Mouse (Mus musculus) lung, embryonic 15.5 days (tissue): ENCODE results near the gene Gatad1. TPM values are rescaled to one million over a fixed set of nuclear protein-coding genes. Genes with fewer than 3 reads are reported as not detected.

Experiments used
- ATAC-seq: fragments of 200-750 bp; cut with Nextera tagmentation; 2 replicates; pipeline ENCODE4 v1.8.0; 2017; ENCODE audit warnings: moderate number of reproducible peaks, borderline replicate concordance; ENCODE audit not compliant: low FRiP score, low TSS enrichment; ENCODE audit errors: extremely low read depth
- H3K27ac ChIP-seq: fragments of 300-500 bp; sonication (generic); 2 replicates; pipeline ENCODE4 v1.5.1; 2015; ENCODE audit warnings: moderate library complexity, mild to moderate bottlenecking, inconsistent platforms
- H3K27me3 ChIP-seq: fragments of 300-500 bp; sonication (generic); 2 replicates; pipeline ENCODE4 v1.6.1; 2015; ENCODE audit warnings: inconsistent platforms
- H3K36me3 ChIP-seq: fragments of 300-500 bp; sonication (generic); 2 replicates; pipeline ENCODE4 v1.6.1; 2015; ENCODE audit warnings: inconsistent platforms
- H3K4me1 ChIP-seq: fragments of 300-500 bp; sonication (generic); 2 replicates; pipeline ENCODE4 v1.6.1; 2015; ENCODE audit warnings: inconsistent platforms
- H3K4me2 ChIP-seq: fragments of 300-500 bp; sonication (generic); 2 replicates; pipeline ENCODE4 v1.6.1; 2015; ENCODE audit warnings: inconsistent platforms, mild to moderate bottlenecking, moderate library complexity
- H3K4me3 ChIP-seq: fragments of 300-500 bp; sonication (generic); 2 replicates; pipeline ENCODE4 v1.5.1; 2015; ENCODE audit warnings: mild to moderate bottlenecking, inconsistent platforms
- H3K9ac ChIP-seq: fragments of 300-500 bp; sonication (generic); 2 replicates; pipeline ENCODE4 v1.6.1; 2015; ENCODE audit warnings: inconsistent platforms
- H3K9me3 ChIP-seq: fragments of 300-500 bp; sonication (generic); 2 replicates; pipeline ENCODE4 v1.6.1; 2016; ENCODE audit warnings: inconsistent platforms
- WGBS: fragments of 180-500 bp; shearing (Covaris S2); methylation state at CpG from one replicate; pipeline ENCODE4 v1.1.7; 2015; 5-methylcytosine and 5-hydroxymethylcytosine counted together
- microRNA-seq: library from miRNA; unstranded; fragments of <30 nt; microRNA quantifications from one replicate; pipeline ENCODE4, GENCODE M21; 2016
- polyA plus RNA-seq: library from polyadenylated mRNA; unstranded; fragments of >200 nt; fragmentation: Nextera tagmentation; extraction: Ambion mirVana; gene quantifications from 2 replicates; pipeline ENCODE4 v1.2.1, GENCODE M21; 2015

Gatad1 gene
- polyA plus RNA-seq, 1 experiment from 2014 or later, result 65.9 TPM

GRCm38 (mm10) chr5:3596399-3596766 is 60.6 kb downstream of the Gatad1 start, which contains the start of gene Rbm48:
Gene Rbm48 (minus strand): TSS chr5:3596585.
- H3K4me3 ChIP-seq, result peak within 1 kb of the TSS; percentile 86
- ATAC-seq, result peak; percentile 83
- WGBS, result under 1% methylated on average over 31 of the region's 31 CpGs
- peaks cover 14% of the 10 kb centered on the region for H3K36me3 ChIP-seq
- H3K9me3 ChIP-seq, result no peaks in the 10 kb centered on the region
- peak within 1 kb of the TSS; percentile 74 for H3K27ac ChIP-seq
- H3K27me3 ChIP-seq, result no peaks in the 10 kb centered on the region
- H3K4me1 ChIP-seq, result peaks cover 13% of the 10 kb centered on the region
- H3K4me2 ChIP-seq, result peak within 1 kb of the TSS; percentile 73
- peak within 1 kb of the TSS; percentile 68 for H3K9ac ChIP-seq

GRCm38 (mm10) chr5:3595693-3596398 is 61.1 kb downstream of the Gatad1 start, which contains the start of gene Pex1:
Gene Pex1 (plus strand): TSS chr5:3596066.
- under 1% methylated on average over 50 of the region's 50 CpGs for WGBS
- H3K27ac ChIP-seq, result peak within 1 kb of the TSS; percentile 74
- peak within 1 kb of the TSS; percentile 86 for H3K4me3 ChIP-seq
- H3K4me2 ChIP-seq, result peak within 1 kb of the TSS; percentile 73
- H3K4me1 ChIP-seq, result peaks cover 13% of the 10 kb centered on the region
- peak; percentile 99 for ATAC-seq
- H3K9me3 ChIP-seq, result no peaks in the 10 kb centered on the region
- H3K36me3 ChIP-seq, result peaks cover 19% of the 10 kb centered on the region
- H3K27me3 ChIP-seq, result no peaks in the 10 kb centered on the region
- H3K9ac ChIP-seq, result peak within 1 kb of the TSS; percentile 68

Small RNA genes lying within 50 kb of the gene (microRNA-seq; reads per million reads assigned to microRNA genes)
- gene Gm22926, result not detected
- gene Gm26238, result not detected

Other genes starting within 250 kb of the Gatad1 start
- 26.7 and 27.5 TPM in 2 replicates for gene Fam133b, start 113.4 kb downstream of the Gatad1 start, polyA plus RNA-seq
- 2.0 and 2.1 TPM in 2 replicates for gene 1700109H08Rik, start 85.6 kb downstream of the Gatad1 start, polyA plus RNA-seq
- 13.5 and 14.0 TPM in 2 replicates for gene Pex1, start 61.1 kb downstream of the Gatad1 start, polyA plus RNA-seq
- gene Rbm48, start 60.6 kb downstream of the Gatad1 start, polyA plus RNA-seq, result 12.4 and 13.9 TPM in 2 replicates
- gene Tmbim7, start 6.0 kb downstream of the Gatad1 start, polyA plus RNA-seq, result not detected in 2 replicates
- 9.0 and 9.9 TPM in 2 replicates for gene Ankib1, start 145.7 kb upstream of the Gatad1 start, polyA plus RNA-seq
- 41.0 and 44.0 TPM in 2 replicates for gene Krit1, start 146.0 kb upstream of the Gatad1 start, polyA plus RNA-seq
- 0.06 TPM in 1 of 2 replicates, not detected in the other for gene Lrrd1, start 188.0 kb upstream of the Gatad1 start, polyA plus RNA-seq
- 7.6 and 8.1 TPM in 2 replicates for gene Mterf1a, start 236.7 kb upstream of the Gatad1 start, polyA plus RNA-seq